Mouse (Mus musculus) megakaryocyte, embryonic 14.5 days (primary cell): ENCODE results near the gene Carmil2.

Source experiments
- FLI1 ChIP-seq: IDR thresholded peaks from 2 replicates; pipeline ENCODE4 v1.6.1; 2012; ENCODE audit warnings: low read length, inconsistent platforms, mixed read lengths
- GATA1 ChIP-seq: IDR thresholded peaks from 3 replicates; pipeline ENCODE4 v1.6.1; 2012; ENCODE audit warnings: mixed read lengths, low read length, inconsistent platforms, borderline replicate concordance

GRCm38 (mm10) chr8:105677891-105678290 is 8.2 kb upstream of the Carmil2 start:
- TF ChIP-seq FLI1 (no peak), GATA1 (no peak)
